Mouse (Mus musculus): Measurements from ENCODE around the gene Hsd17b12. TPM values are rescaled to one million over a fixed set of nuclear protein-coding genes. Genes with fewer than 3 reads are reported as not detected.

Gene Hsd17b12
- polyA plus RNA-seq, 1 experiment from 2014 or later: 183 TPM

DNA sequence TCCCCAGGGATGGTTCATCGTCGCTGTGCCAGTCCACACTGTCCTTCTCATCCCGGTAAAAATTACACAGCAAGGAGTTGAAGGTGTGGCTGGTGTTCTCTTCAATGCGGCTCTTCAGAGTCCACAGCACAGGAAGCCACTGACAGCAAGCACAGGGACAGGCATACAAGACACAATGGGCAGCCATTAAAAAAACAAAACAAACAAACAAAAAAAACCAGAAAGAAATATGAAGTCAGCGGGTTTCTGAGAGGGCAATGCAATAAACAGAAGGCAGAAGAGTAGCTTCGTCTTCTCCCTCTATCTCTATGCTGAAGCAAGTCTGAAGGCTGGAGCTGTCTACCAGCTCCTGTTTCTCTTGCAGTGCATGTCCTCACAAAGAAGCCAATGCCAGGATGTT is 161.5 kb downstream of the Hsd17b12 start, which contains the start of gene Gm27027:
Gene Gm27027, minus strand, starts transcription at position 101 of the 400 bp plus-strand sequence.
- no peak within 1 kb of the TSS for H3K4me2 ChIP-seq (ENCODE audit: low read depth, low read length)
- 89% methylated on average over 6 of the region's 6 CpGs for WGBS
- H3K27me3 ChIP-seq (replicated peaks; ENCODE audit: control insufficient read depth, insufficient read depth, low read length): no peaks in the 10 kb centered on the region
- no peaks in the 10 kb centered on the region for H3K9me3 ChIP-seq (ENCODE audit: control insufficient read depth, low read length)
- no peaks in the 10 kb centered on the region for H3K4me1 ChIP-seq (ENCODE audit: control insufficient read depth, insufficient read depth, low read length)
- H3K9ac ChIP-seq (ENCODE audit: low read depth, low read length): no peak within 1 kb of the TSS
- ATAC-seq: no peak
- no peak within 1 kb of the TSS for H3K4me3 ChIP-seq (ENCODE audit: low read length)
- no peak within 1 kb of the TSS for H3K27ac ChIP-seq (ENCODE audit: low read length)
- peaks cover 11% of the 10 kb centered on the region; the same call in 1 of the 2 replicates for H3K36me3 ChIP-seq (ENCODE audit: control insufficient read depth, insufficient read depth, low read length)

- H3K27me3 ChIP-seq (replicated peaks; ENCODE audit: control insufficient read depth, insufficient read depth, low read length): no peaks in the 10 kb centered on the region
- no peaks in the 10 kb centered on the region for H3K9me3 ChIP-seq (ENCODE audit: control insufficient read depth, low read length)
- no peak for ATAC-seq
- no peaks in the 10 kb centered on the region for H3K4me1 ChIP-seq (ENCODE audit: control insufficient read depth, insufficient read depth, low read length)
- no peak overlapping the region for H3K27ac ChIP-seq (ENCODE audit: low read length)
- H3K9ac ChIP-seq (ENCODE audit: low read depth, low read length): no peak overlapping the region
- no peak overlapping the region for H3K4me3 ChIP-seq (ENCODE audit: low read length)
- WGBS: 67% methylated on average over 3 of the region's 3 CpGs
- H3K36me3 ChIP-seq (ENCODE audit: control insufficient read depth, insufficient read depth, low read length): peaks cover 6% of the 10 kb centered on the region; the same call in 1 of the 2 replicates
- H3K4me2 ChIP-seq (ENCODE audit: low read depth, low read length): no peak overlapping the region
Measured at GRCm38 (mm10) chr2:93992810-93993209, 165.0 kb downstream of the Hsd17b12 start.

GRCm38 (mm10) chr2:93992259-93992658 is 165.5 kb downstream of the Hsd17b12 start:
- Histone ChIP-seq H3K36me3 (ENCODE audit: control insufficient read depth, insufficient read depth, low read length) (peaks cover 6% of the 10 kb centered on the region; the same call in 1 of the 2 replicates), H3K4me2 (ENCODE audit: low read depth, low read length) (no peak overlapping the region), H3K27ac (ENCODE audit: low read length) (no peak overlapping the region), H3K4me1 (ENCODE audit: control insufficient read depth, insufficient read depth, low read length) (no peaks in the 10 kb centered on the region), H3K9ac (ENCODE audit: low read depth, low read length) (no peak overlapping the region), H3K9me3 (ENCODE audit: control insufficient read depth, low read length) (no peaks in the 10 kb centered on the region), H3K4me3 (ENCODE audit: low read length) (no peak overlapping the region), H3K27me3 (replicated peaks; ENCODE audit: control insufficient read depth, insufficient read depth, low read length) (no peaks in the 10 kb centered on the region)
- no peak for ATAC-seq
- 66% methylated on average over 5 of the region's 5 CpGs for WGBS

- whole genome bisulfite sequencing: 68% methylated on average over 3 of the region's 3 CpGs
- peaks cover 6% of the 10 kb centered on the region; the same call in 1 of the 2 replicates for H3K36me3 ChIP-seq (ENCODE audit: control insufficient read depth, insufficient read depth, low read length)
Measured at GRCm38 (mm10) chr2:93991336-93991735, 166.4 kb downstream of the Hsd17b12 start.

DNA sequence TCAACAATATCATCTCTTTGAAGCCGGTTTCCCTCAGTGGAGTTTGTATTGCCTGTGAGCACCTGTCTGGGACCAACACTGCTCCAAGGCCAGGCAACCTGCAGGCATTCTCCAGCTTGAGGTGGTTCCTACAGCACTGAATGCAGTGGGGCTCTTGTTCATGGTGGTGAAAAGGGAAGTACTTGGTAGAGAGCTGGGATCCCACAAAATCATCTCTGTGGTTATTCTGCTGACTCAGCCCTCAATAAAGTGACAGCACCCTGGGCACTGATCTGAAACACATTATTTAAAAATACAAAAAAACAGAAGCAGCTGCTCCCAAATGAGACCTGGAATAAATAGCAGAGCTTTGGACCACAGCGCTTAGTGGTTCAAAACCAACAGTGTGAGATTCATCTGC is 169.3 kb downstream of the Hsd17b12 start:
- H3K27ac ChIP-seq (ENCODE audit: low read length): no peak overlapping the region
- no peak for ATAC-seq
- H3K4me1 ChIP-seq (ENCODE audit: control insufficient read depth, insufficient read depth, low read length): peaks cover 2% of the 10 kb centered on the region; the same call in 1 of the 2 replicates
- no peak overlapping the region for H3K9ac ChIP-seq (ENCODE audit: low read depth, low read length)
- H3K9me3 ChIP-seq (ENCODE audit: control insufficient read depth, low read length): no peaks in the 10 kb centered on the region
- no peaks in the 10 kb centered on the region for H3K27me3 ChIP-seq (replicated peaks; ENCODE audit: control insufficient read depth, insufficient read depth, low read length)
- WGBS: 84% methylated on average over 2 of the region's 2 CpGs
- no peak overlapping the region for H3K4me3 ChIP-seq (ENCODE audit: low read length)
- no peaks in the 10 kb centered on the region for H3K36me3 ChIP-seq (ENCODE audit: control insufficient read depth, insufficient read depth, low read length)
- no peak overlapping the region for H3K4me2 ChIP-seq (ENCODE audit: low read depth, low read length)

More at GRCm38 (mm10) chr2:93991336-93991735, 166.4 kb downstream of the Hsd17b12 start:
- Histone ChIP-seq H3K9me3 (ENCODE audit: control insufficient read depth, low read length) (no peaks in the 10 kb centered on the region), H3K4me2 (ENCODE audit: low read depth, low read length) (no peak overlapping the region), H3K9ac (ENCODE audit: low read depth, low read length) (no peak overlapping the region), H3K27ac (ENCODE audit: low read length) (no peak overlapping the region), H3K4me3 (ENCODE audit: low read length) (no peak overlapping the region), H3K27me3 (replicated peaks; ENCODE audit: control insufficient read depth, insufficient read depth, low read length) (no peaks in the 10 kb centered on the region), H3K4me1 (ENCODE audit: control insufficient read depth, insufficient read depth, low read length) (no peaks in the 10 kb centered on the region)
- ATAC-seq: no peak

Small RNA genes within 50 kb of the gene (microRNA-seq; reads per million reads assigned to microRNA genes)
- gene Gm23630: not detected

Other genes with a start within 250 kb of the Hsd17b12 start
- gene Gm13889, start 200.8 kb downstream of the Hsd17b12 start, polyA plus RNA-seq (2015; fragmentation: Nextera tagmentation; extraction: Ambion mirVana): 7.7 and 11.6 TPM in 2 replicates
- not detected in 2 replicates for gene Gm27027, start 161.6 kb downstream of the Hsd17b12 start, polyA plus RNA-seq (2015; fragmentation: Nextera tagmentation; extraction: Ambion mirVana)
- 68.4 and 77.8 TPM in 2 replicates for gene Alkbh3, start 147.2 kb downstream of the Hsd17b12 start, polyA plus RNA-seq (2015; fragmentation: Nextera tagmentation; extraction: Ambion mirVana)
- 14.5 and 15.3 TPM in 2 replicates for gene Ttc17, start 248.7 kb upstream of the Hsd17b12 start, polyA plus RNA-seq (2015; fragmentation: Nextera tagmentation; extraction: Ambion mirVana)